Comparison of ENCODE assay signal across 29 mouse cellular contexts in genomic region chr16:35900541-35900940, GRCm38 (mm10).
"Had no signal": no experiment of that assay in that cellular context is flagged by ENCODE, and none has a peak within 500 bp of the region (broad histone marks: within the 10 kb centered on the region; RNA-seq: fewer than 3 reads in every experiment).

No protein-coding gene starts in this region.

- H3K27ac ChIP-seq: embryonic facial prominence, embryonic 10.5 days; embryonic facial prominence, embryonic 12.5 days; embryonic facial prominence, embryonic 13.5 days; embryonic facial prominence, embryonic 15.5 days; forebrain, embryonic 10.5 days; forebrain, embryonic 12.5 days; forebrain, embryonic 13.5 days; forebrain, embryonic 15.5 days; gastrocnemius, adult 2 months; heart, adult 2 months had no signal

- DNase-seq: cerebellum, adult 18-20 months; cerebellum, adult 2 months; cerebellum, adult 8-10 months; cerebellum, adult 9-10 months; cerebellum, adult 9-11 months; cerebellum, postnatal 10 days; cerebellum, postnatal 14 days; cerebellum, postnatal 25 days; cerebellum, postnatal 36 days; embryo, embryonic 11 days; forebrain, postnatal 0 days; gastrocnemius, adult 2 months; gastrocnemius, postnatal 10 days; gastrocnemius, postnatal 14 days; gastrocnemius, postnatal 25 days; gastrocnemius, postnatal 36 days; heart, adult 18-20 months; heart, adult 2 months had no signal

- H3K4me3 ChIP-seq: embryonic facial prominence, embryonic 10.5 days; embryonic facial prominence, embryonic 12.5 days; embryonic facial prominence, embryonic 13.5 days; embryonic facial prominence, embryonic 15.5 days; erythroblast, embryonic 14.5 days; forebrain, embryonic 10.5 days; forebrain, embryonic 12.5 days; forebrain, embryonic 13.5 days; forebrain, embryonic 15.5 days; gastrocnemius, adult 2 months; heart, adult 2 months had no signal

- H3K4me1 ChIP-seq: embryonic facial prominence, embryonic 10.5 days; embryonic facial prominence, embryonic 12.5 days; embryonic facial prominence, embryonic 13.5 days; embryonic facial prominence, embryonic 15.5 days; forebrain, embryonic 10.5 days; forebrain, embryonic 12.5 days; forebrain, embryonic 13.5 days; forebrain, embryonic 15.5 days had no signal

- H3K9ac ChIP-seq: embryonic facial prominence, embryonic 12.5 days; embryonic facial prominence, embryonic 13.5 days; embryonic facial prominence, embryonic 15.5 days; forebrain, embryonic 12.5 days; forebrain, embryonic 13.5 days; forebrain, embryonic 15.5 days; forebrain, postnatal 0 days had no signal

- H3K4me2 ChIP-seq: embryonic facial prominence, embryonic 12.5 days; embryonic facial prominence, embryonic 13.5 days; embryonic facial prominence, embryonic 15.5 days; forebrain, embryonic 12.5 days; forebrain, embryonic 13.5 days; forebrain, embryonic 15.5 days had no signal

- H3K9me3 ChIP-seq: embryonic facial prominence, embryonic 10.5 days; embryonic facial prominence, embryonic 12.5 days; embryonic facial prominence, embryonic 13.5 days; embryonic facial prominence, embryonic 15.5 days; forebrain, embryonic 13.5 days; forebrain, embryonic 15.5 days had no signal

- H3K27me3 ChIP-seq: embryonic facial prominence, embryonic 12.5 days; embryonic facial prominence, embryonic 13.5 days; embryonic facial prominence, embryonic 15.5 days; forebrain, embryonic 12.5 days; forebrain, embryonic 13.5 days; forebrain, embryonic 15.5 days had no signal

- H3K36me3 ChIP-seq: embryonic facial prominence, embryonic 10.5 days; embryonic facial prominence, embryonic 12.5 days; embryonic facial prominence, embryonic 13.5 days; embryonic facial prominence, embryonic 15.5 days; forebrain, embryonic 10.5 days; forebrain, embryonic 12.5 days; forebrain, embryonic 15.5 days had no signal

- ATAC-seq: forebrain, embryonic 13.5 days; forebrain, embryonic 14.5 days; forebrain, embryonic 15.5 days; forebrain, embryonic 16.5 days; forebrain, postnatal 0 days had no signal
